Mouse (Mus musculus) liver, embryonic 16.5 days (tissue): ENCODE results near the gene Itgae. TPM values are rescaled to one million over a fixed set of nuclear protein-coding genes. Genes with fewer than 3 reads are reported as not detected.

Experiments
- ATAC-seq: fragments of 200-750 bp; cut with Nextera tagmentation; 2 replicates; pipeline ENCODE4 v1.8.0; 2017; ENCODE audit warnings: low read depth, mild to moderate bottlenecking, moderate number of reproducible peaks, moderate library complexity
- H3K27ac ChIP-seq: fragments of 300-500 bp; sonication (generic); 2 replicates; pipeline ENCODE4 v1.5.1; 2014; ENCODE audit warnings: mild to moderate bottlenecking, low read length
- H3K27me3 ChIP-seq: fragments of 300-500 bp; sonication (generic); 2 replicates; pipeline ENCODE4 v1.6.1; 2014; ENCODE audit warnings: low read depth, low read length, mixed read lengths; ENCODE audit not compliant: control insufficient read depth, insufficient read depth
- H3K36me3 ChIP-seq: fragments of 300-500 bp; sonication (generic); 2 replicates; pipeline ENCODE4 v1.6.1; 2014; ENCODE audit warnings: mild to moderate bottlenecking; ENCODE audit not compliant: control insufficient read depth, insufficient read depth
- H3K4me1 ChIP-seq: fragments of 300-500 bp; sonication (generic); 2 replicates; pipeline ENCODE4 v1.6.1; 2014; ENCODE audit warnings: low read depth, low read length, mixed read lengths; ENCODE audit not compliant: control insufficient read depth
- H3K4me2 ChIP-seq: fragments of 300-500 bp; sonication (generic); 2 replicates; pipeline ENCODE4 v1.6.1; 2014; ENCODE audit warnings: low read depth, low read length, mixed read lengths
- H3K4me3 ChIP-seq: fragments of 300-500 bp; sonication (generic); 2 replicates; pipeline ENCODE4 v1.5.1; 2014; ENCODE audit warnings: low read depth, mild to moderate bottlenecking, low read length
- H3K9ac ChIP-seq: fragments of 300-500 bp; sonication (generic); 2 replicates; pipeline ENCODE4 v1.6.1; 2014; ENCODE audit warnings: low read depth, low read length
- H3K9me3 ChIP-seq: fragments of 300-500 bp; sonication (generic); replicated peaks from 2 replicates; pipeline ENCODE4 v1.6.1; 2016; ENCODE audit warnings: low read length; ENCODE audit not compliant: control insufficient read depth
- WGBS: fragments of 180-500 bp; shearing (Covaris S2); extraction: QIAGEN DNeasy Blood & Tissue Kit; methylation state at CpG from one replicate; pipeline ENCODE4 v1.1.7; 2014; ENCODE audit not compliant: insufficient replicate concordance; 5-methylcytosine and 5-hydroxymethylcytosine counted together
- polyA plus RNA-seq: library from polyadenylated mRNA; unstranded; fragments of >200 nt; fragmentation: Nextera tagmentation; extraction: Ambion mirVana; gene quantifications from 2 replicates; pipeline ENCODE4 v1.2.1, GENCODE M21; 2015

The Itgae gene
- polyA plus RNA-seq, 1 experiment from 2014 or later = 0.34 TPM

GRCm38 (mm10) chr11:73193047-73193446, 102.7 kb downstream of the Itgae start:
- 45% methylated on average over 6 of the region's 6 CpGs for WGBS
- no peaks in the 10 kb centered on the region for H3K27me3 ChIP-seq
- H3K4me2 ChIP-seq = no peak overlapping the region
- no peak overlapping the region for H3K4me3 ChIP-seq
- H3K4me1 ChIP-seq = peaks cover 3% of the 10 kb centered on the region
- no peak overlapping the region for H3K27ac ChIP-seq
- H3K9ac ChIP-seq = no peak overlapping the region
- no peak for ATAC-seq
- no peaks in the 10 kb centered on the region for H3K36me3 ChIP-seq
- H3K9me3 ChIP-seq = no peaks in the 10 kb centered on the region

DNA sequence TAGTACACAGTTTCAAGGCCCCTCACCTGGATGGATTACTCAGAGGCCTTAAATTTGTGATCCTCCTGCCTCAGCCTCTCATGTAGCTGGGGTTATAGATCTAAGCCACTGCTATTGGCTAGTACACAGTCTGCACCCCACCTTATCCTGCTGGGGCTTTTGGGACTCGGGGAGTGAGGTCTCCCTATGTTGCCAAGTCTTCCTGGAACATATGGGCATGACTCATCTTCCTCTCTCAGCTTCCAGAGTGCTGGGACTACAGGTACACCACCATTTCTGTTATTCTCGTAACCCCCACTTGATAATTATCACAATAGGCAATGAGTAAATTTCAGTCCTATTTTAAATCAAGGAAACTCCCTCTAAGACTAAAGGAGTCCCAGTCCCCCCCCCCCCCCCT, 104.1 kb downstream of the Itgae start:
- Histone ChIP-seq H3K4me1 (peaks cover 7% of the 10 kb centered on the region), H3K4me2 (no peak overlapping the region), H3K9me3 (no peaks in the 10 kb centered on the region), H3K27ac (no peak overlapping the region), H3K4me3 (no peak overlapping the region), H3K9ac (no peak overlapping the region), H3K36me3 (no peaks in the 10 kb centered on the region), H3K27me3 (no peaks in the 10 kb centered on the region)
- WGBS = 56% methylated on average over 2 of the region's 2 CpGs
- no peak for ATAC-seq

Other genes with a start within 250 kb of the Itgae start
- 10.8 and 13.1 TPM in 2 replicates for gene Atp2a3, start 129.4 kb upstream of the Itgae start, polyA plus RNA-seq
- 5.5 and 6.6 TPM in 2 replicates for gene P2rx1, start 91.5 kb upstream of the Itgae start, polyA plus RNA-seq
- gene Camkk1, start 71.6 kb upstream of the Itgae start, polyA plus RNA-seq = 0.76 and 0.86 TPM in 2 replicates
- 4.2 and 4.3 TPM in 2 replicates for gene Ncbp3, start 42.8 kb upstream of the Itgae start, polyA plus RNA-seq
- gene Haspin, start 47.7 kb downstream of the Itgae start, polyA plus RNA-seq = 10.6 and 11.1 TPM in 2 replicates
- gene P2rx5, start 69.8 kb downstream of the Itgae start, polyA plus RNA-seq = 0.11 and 0.22 TPM in 2 replicates
- gene Emc6, start 86.5 kb downstream of the Itgae start, polyA plus RNA-seq = 69.5 and 72.1 TPM in 2 replicates
- 33.6 and 33.8 TPM in 2 replicates for gene Tax1bp3, start 86.5 kb downstream of the Itgae start, polyA plus RNA-seq
- 8.0 and 8.6 TPM in 2 replicates for gene Ctns, start 108.5 kb downstream of the Itgae start, polyA plus RNA-seq
- gene Shpk, start 108.9 kb downstream of the Itgae start, polyA plus RNA-seq = 3.0 and 4.4 TPM in 2 replicates
- 0.48 and 0.65 TPM in 2 replicates for gene Trpv1, start 143.7 kb downstream of the Itgae start, polyA plus RNA-seq
- gene Trpv3, start 176.8 kb downstream of the Itgae start, polyA plus RNA-seq = 0.01 and 0.04 TPM in 2 replicates
- 3.0 and 4.0 TPM in 2 replicates for gene Aspa, start 239.0 kb downstream of the Itgae start, polyA plus RNA-seq
- gene Gm49340, start 239.2 kb downstream of the Itgae start, polyA plus RNA-seq = not detected in 2 replicates
- gene Spata22, start 239.2 kb downstream of the Itgae start, polyA plus RNA-seq = 3.2 and 3.3 TPM in 2 replicates